Mouse (Mus musculus): ENCODE results near the gene Olfr1493-ps1. TPM values are rescaled to one million over a fixed set of nuclear protein-coding genes. Genes with fewer than 3 reads are reported as not detected.

Olfr1493-ps1 gene
- not detected in 2 replicates for polyA plus RNA-seq (2012; ENCODE audit: low replicate concordance)

GRCm38 (mm10) chr19:13722978-13723377 is at the start of gene Olfr1493-ps1:
Olfr1493-ps1 (plus strand) TSS chr19:13723278.

GRCm38 (mm10) chr19:13696968-13697367 is 26.1 kb upstream of the Olfr1493-ps1 start, which contains the start of gene Olfr1491:
Olfr1491 (plus strand) TSS chr19:13697268.

GRCm38 (mm10) chr19:13739428-13739827 is 16.4 kb downstream of the Olfr1493-ps1 start, which contains the start of gene Olfr1494:
Olfr1494 (plus strand) TSS chr19:13739728.

GRCm38 (mm10) chr19:13764306-13764705 is 41.2 kb downstream of the Olfr1493-ps1 start, which contains the start of gene Olfr1495:
Olfr1495 (plus strand) TSS chr19:13764606.

GRCm38 (mm10) chr19:13777578-13777977 is 54.5 kb downstream of the Olfr1493-ps1 start, which contains the start of gene Olfr1496:
Olfr1496 (plus strand) TSS chr19:13777878.

Other genes with a start within 250 kb of the Olfr1493-ps1 start
- not detected in 2 replicates for gene Olfr1475, start 243.1 kb upstream of the Olfr1493-ps1 start, polyA plus RNA-seq (2012; ENCODE audit: low replicate concordance)
- not detected in 2 replicates for gene Olfr1477, start 222.7 kb upstream of the Olfr1493-ps1 start, polyA plus RNA-seq (2012; ENCODE audit: low replicate concordance)
- not detected in 2 replicates for gene Olfr1480, start 195.4 kb upstream of the Olfr1493-ps1 start, polyA plus RNA-seq (2012; ENCODE audit: low replicate concordance)
- gene Olfr1484, start 139.8 kb upstream of the Olfr1493-ps1 start, polyA plus RNA-seq (2012; ENCODE audit: low replicate concordance), result not detected in 2 replicates
- not detected in 2 replicates for gene Olfr1487, start 105.9 kb upstream of the Olfr1493-ps1 start, polyA plus RNA-seq (2012; ENCODE audit: low replicate concordance)
- not detected in 2 replicates for gene Olfr1489, start 91.7 kb upstream of the Olfr1493-ps1 start, polyA plus RNA-seq (2012; ENCODE audit: low replicate concordance)
- not detected in 2 replicates for gene Olfr1490, start 72.2 kb upstream of the Olfr1493-ps1 start, polyA plus RNA-seq (2012; ENCODE audit: low replicate concordance)
- gene Olfr1491, start 26.0 kb upstream of the Olfr1493-ps1 start, polyA plus RNA-seq (2012; ENCODE audit: low replicate concordance), result not detected in 2 replicates
- gene Olfr1494, start 16.4 kb downstream of the Olfr1493-ps1 start, polyA plus RNA-seq (2012; ENCODE audit: low replicate concordance), result not detected in 2 replicates
- not detected in 2 replicates for gene Olfr1495, start 41.3 kb downstream of the Olfr1493-ps1 start, polyA plus RNA-seq (2012; ENCODE audit: low replicate concordance)
- gene Olfr1496, start 54.6 kb downstream of the Olfr1493-ps1 start, polyA plus RNA-seq (2012; ENCODE audit: low replicate concordance), result not detected in 2 replicates
- not detected in 2 replicates for gene Olfr1497, start 74.9 kb downstream of the Olfr1493-ps1 start, polyA plus RNA-seq (2012; ENCODE audit: low replicate concordance)
- gene Olfr1499, start 96.2 kb downstream of the Olfr1493-ps1 start, polyA plus RNA-seq (2012; ENCODE audit: low replicate concordance), result not detected in 2 replicates
- gene Olfr1500, start 107.2 kb downstream of the Olfr1493-ps1 start, polyA plus RNA-seq (2012; ENCODE audit: low replicate concordance), result not detected in 2 replicates
- gene Olfr1501, start 127.4 kb downstream of the Olfr1493-ps1 start, polyA plus RNA-seq (2012; ENCODE audit: low replicate concordance), result not detected in 2 replicates
- not detected in 2 replicates for gene Olfr1502, start 138.5 kb downstream of the Olfr1493-ps1 start, polyA plus RNA-seq (2012; ENCODE audit: low replicate concordance)
- not detected in 2 replicates for gene Olfr1504, start 174.7 kb downstream of the Olfr1493-ps1 start, polyA plus RNA-seq (2012; ENCODE audit: low replicate concordance)
- gene Olfr1505, start 190.3 kb downstream of the Olfr1493-ps1 start, polyA plus RNA-seq (2012; ENCODE audit: low replicate concordance), result not detected in 2 replicates

All from leukemia stem cell, adult 10-12 weeks (primary cell).